Mouse (Mus musculus) limb, embryonic 14.5 days (tissue): ENCODE results near the gene Gm266. TPM values are rescaled to one million over a fixed set of nuclear protein-coding genes. Genes with fewer than 3 reads are reported as not detected.

Experiments
- ATAC-seq: fragments of 200-750 bp; cut with Nextera tagmentation; 2 replicates; pipeline ENCODE4 v1.8.0; 2017; ENCODE audit warnings: low read depth, moderate number of reproducible peaks, moderate TSS enrichment; ENCODE audit not compliant: low FRiP score
- DNase-seq: peaks from one replicate; pipeline ENCODE4 v3.0.0-alpha.2; 2015; ENCODE audit warnings: low spot score
- H3K27ac ChIP-seq: fragments of 300-500 bp; sonication (generic); replicated peaks from 2 replicates; pipeline ENCODE4 v1.5.1; 2014; ENCODE audit warnings: low read depth, mild to moderate bottlenecking, low read length, moderate library complexity, mixed read lengths
- H3K27me3 ChIP-seq: fragments of 300-500 bp; sonication (generic); 2 replicates; pipeline ENCODE4 v1.6.1; 2014; ENCODE audit warnings: low read length, mixed read lengths; ENCODE audit not compliant: control insufficient read depth, insufficient read depth
- H3K36me3 ChIP-seq: fragments of 300-500 bp; sonication (generic); 2 replicates; pipeline ENCODE4 v1.6.1; 2014; ENCODE audit warnings: mild to moderate bottlenecking, low read length, moderate library complexity, mixed read lengths; ENCODE audit not compliant: control insufficient read depth, insufficient read depth
- H3K4me1 ChIP-seq: fragments of 300-500 bp; sonication (generic); 2 replicates; pipeline ENCODE4 v1.6.1; 2014; ENCODE audit warnings: antibody characterized with exemption, low read length, mixed read lengths; ENCODE audit not compliant: control insufficient read depth, insufficient read depth
- H3K4me2 ChIP-seq: fragments of 300-500 bp; sonication (generic); replicated peaks from 2 replicates; pipeline ENCODE4 v1.6.1; 2014; ENCODE audit warnings: low read depth, mild to moderate bottlenecking, low read length, moderate library complexity; ENCODE audit not compliant: severe bottlenecking
- H3K4me3 ChIP-seq: fragments of 300-500 bp; sonication (generic); replicated peaks from 2 replicates; pipeline ENCODE4 v1.5.1; 2014; ENCODE audit warnings: low read length
- H3K9ac ChIP-seq: fragments of 300-500 bp; sonication (generic); 2 replicates; pipeline ENCODE4 v1.6.1; 2014; ENCODE audit warnings: mild to moderate bottlenecking, low read depth, low read length, moderate library complexity; ENCODE audit not compliant: severe bottlenecking
- H3K9me3 ChIP-seq: fragments of 300-500 bp; sonication (generic); 2 replicates; pipeline ENCODE4 v1.6.1; 2016; ENCODE audit warnings: low read length; ENCODE audit not compliant: control insufficient read depth
- POLR2A ChIP-seq: fragments of 200-500 bp; IDR thresholded peaks from 2 replicates; pipeline ENCODE4 v1.8.0; 2012; ENCODE audit warnings: inconsistent platforms, mild to moderate bottlenecking, moderate library complexity, borderline replicate concordance; ENCODE audit not compliant: insufficient read depth, insufficient read length; ENCODE audit errors: extremely low read depth
- WGBS: fragments of 180-500 bp; shearing (Covaris S2); extraction: QIAGEN DNeasy Blood & Tissue Kit; methylation state at CpG from one replicate; pipeline ENCODE4 v1.1.7; 2014; 5-methylcytosine and 5-hydroxymethylcytosine counted together
- polyA plus RNA-seq, 2 experiments: library from polyadenylated mRNA; depleted of rRNA in 1 of 2; stranded (reverse) in 1 of 2; unstranded in 1 of 2; fragments of >200 nt; fragmentation: Nextera tagmentation in 1 of 2; extraction: Ambion mirVana in 1 of 2; gene quantifications; 2 replicates each; pipeline versions ENCODE4 v1.2.1 to v1.2.3; 2012 to 2014

Gene Gm266
- polyA plus RNA-seq, 2 experiments, result 14.7 to 14.8 TPM

- Histone ChIP-seq H3K27ac (no peak overlapping the region), H3K27me3 (peaks cover 54% of the 10 kb centered on the region), H3K4me1 (peaks cover 24% of the 10 kb centered on the region), H3K4me3 (no peak overlapping the region), H3K36me3 (no peaks in the 10 kb centered on the region), H3K4me2 (no peak overlapping the region), H3K9me3 (no peaks in the 10 kb centered on the region), H3K9ac (no peak overlapping the region)
- no peak for TF ChIP-seq POLR2A
- ATAC-seq (no peak), DNase-seq (no peak)
- WGBS, result 46% methylated on average over 6 of the region's 6 CpGs
Measured at GRCm38 (mm10) chr12:111450359-111450758, 35.3 kb downstream of the Gm266 start.

DNA sequence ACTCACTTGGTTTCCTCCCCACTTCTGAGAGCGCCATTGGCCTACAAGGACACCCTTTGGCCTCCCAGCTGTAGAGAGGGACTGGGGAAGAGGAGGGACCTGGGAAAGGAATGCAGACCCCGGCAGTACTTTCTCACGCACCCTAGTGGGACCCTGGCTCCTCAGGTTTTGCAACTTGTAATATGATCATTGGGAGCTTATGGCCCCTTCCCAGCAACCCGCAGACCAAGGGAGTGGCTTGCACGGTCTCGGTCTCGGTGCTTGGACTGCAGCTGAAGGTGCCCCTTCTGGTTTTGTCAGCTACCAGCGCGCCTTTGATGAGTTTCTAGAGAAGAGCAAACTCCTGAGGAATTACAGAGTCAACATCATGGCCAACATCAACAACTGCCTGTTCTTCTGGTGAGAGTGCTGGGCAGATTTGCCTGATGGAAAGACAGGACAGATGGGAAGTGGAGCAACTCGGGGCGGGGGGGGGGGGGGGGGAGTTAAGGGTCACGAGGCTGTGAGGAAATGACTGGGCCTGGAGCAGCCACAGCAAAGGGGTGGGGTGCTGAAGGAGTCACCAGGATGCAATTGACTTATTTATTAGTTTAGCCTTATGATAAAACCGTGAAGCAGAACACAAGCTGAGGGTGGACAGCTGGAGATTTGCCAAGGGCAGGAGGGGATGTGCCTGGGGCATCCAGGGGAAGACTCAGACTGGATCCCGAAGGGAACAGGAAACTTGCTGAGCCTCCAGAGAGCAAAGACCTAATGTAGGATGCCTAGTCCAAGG is 36.5 kb downstream of the Gm266 start:
- DNase-seq, result no peak
- H3K36me3 ChIP-seq, result no peaks in the 10 kb centered on the region
- H3K9me3 ChIP-seq, result no peaks in the 10 kb centered on the region
- no peak overlapping the region for H3K4me2 ChIP-seq
- peaks cover 67% of the 10 kb centered on the region for H3K27me3 ChIP-seq
- ATAC-seq, result no peak
- 14% methylated on average over 12 of the region's 14 CpGs for WGBS
- H3K4me3 ChIP-seq, result no peak overlapping the region
- no peak for TF ChIP-seq POLR2A
- no peak overlapping the region for H3K27ac ChIP-seq
- no peak overlapping the region for H3K9ac ChIP-seq
- H3K4me1 ChIP-seq, result peaks cover 17% of the 10 kb centered on the region

GRCm38 (mm10) chr12:111447898-111448760 is 37.5 kb downstream of the Gm266 start:
- DNase-seq (no peak), ATAC-seq (no peak)
- 22% methylated on average over 20 of the region's 22 CpGs for WGBS
- no peaks in the 10 kb centered on the region for H3K36me3 ChIP-seq
- H3K4me1 ChIP-seq, result peaks cover 13% of the 10 kb centered on the region
- H3K4me3 ChIP-seq, result no peak overlapping the region
- no peak for TF ChIP-seq POLR2A
- H3K9ac ChIP-seq, result no peak overlapping the region
- no peak overlapping the region for H3K27ac ChIP-seq
- no peaks in the 10 kb centered on the region for H3K9me3 ChIP-seq
- H3K27me3 ChIP-seq, result peaks cover 76% of the 10 kb centered on the region
- no peak overlapping the region for H3K4me2 ChIP-seq

GRCm38 (mm10) chr12:111447350-111447749 is 38.3 kb downstream of the Gm266 start:
- Histone ChIP-seq H3K36me3 (no peaks in the 10 kb centered on the region), H3K4me3 (no peak overlapping the region), H3K27me3 (peaks cover 84% of the 10 kb centered on the region), H3K4me1 (peaks cover 21% of the 10 kb centered on the region), H3K9ac (no peak overlapping the region), H3K27ac (no peak overlapping the region), H3K4me2 (no peak overlapping the region), H3K9me3 (no peaks in the 10 kb centered on the region)
- no peak for TF ChIP-seq POLR2A
- WGBS, result 22% methylated on average over 9 of the region's 9 CpGs
- ATAC-seq (no peak), DNase-seq (no peak)

- Histone ChIP-seq H3K4me1 (peaks cover 23% of the 10 kb centered on the region), H3K27me3 (peaks cover 90% of the 10 kb centered on the region), H3K36me3 (no peaks in the 10 kb centered on the region), H3K27ac (no peak overlapping the region), H3K4me2 (no peak overlapping the region), H3K9me3 (no peaks in the 10 kb centered on the region), H3K9ac (no peak overlapping the region), H3K4me3 (no peak overlapping the region)
- no peak for DNase-seq
- no peak for ATAC-seq
- no peak for TF ChIP-seq POLR2A
- WGBS, result 18% methylated on average over 5 of the region's 5 CpGs
Measured at GRCm38 (mm10) chr12:111446745-111447144, 38.9 kb downstream of the Gm266 start.
